Mouse (Mus musculus): ENCODE measurements at regions not wholly inside any gene's neighbourhood (a gene's known extent, or its start where the extent isn't known, plus 50 kb on each side); places are given as distances from the start of the nearest gene placed in this dataset.

DNA sequence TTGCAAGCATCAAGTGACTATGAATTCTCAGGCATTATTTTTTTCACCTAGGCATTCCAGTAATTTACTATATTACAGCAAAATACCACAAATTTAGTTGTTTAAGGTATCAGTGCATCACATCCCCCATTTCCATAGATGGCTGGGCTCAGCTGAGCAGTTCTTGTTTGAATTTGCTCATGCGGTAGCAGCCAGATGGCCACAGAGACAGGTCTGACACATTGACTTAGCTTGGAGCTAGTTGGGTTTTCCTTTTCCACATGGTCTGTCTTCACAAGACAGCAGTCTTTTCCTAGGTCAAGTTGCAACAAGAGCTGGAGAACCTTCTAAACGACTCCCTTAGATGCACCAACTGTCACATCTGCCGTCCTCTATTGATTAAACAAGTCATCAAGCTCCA lies 232.9 kb upstream of the Clnk start:
- Histone ChIP-seq H3K36me3 (ENCODE audit: control insufficient read depth, insufficient read depth, low read length, poor library complexity, severe bottlenecking) (no peaks in the 10 kb centered on the region), H3K27ac (ENCODE audit: insufficient read depth, low read length) (no peak overlapping the region), H3K4me3 (ENCODE audit: low read depth, low read length) (no peak overlapping the region), H3K27me3 (ENCODE audit: control insufficient read depth, insufficient read depth, low read length, poor library complexity, severe bottlenecking) (no peaks in the 10 kb centered on the region), H3K9ac (ENCODE audit: low read depth, poor library complexity, severe bottlenecking) (no peak overlapping the region), H3K4me1 (ENCODE audit: control insufficient read depth, insufficient read depth, low read length) (no peaks in the 10 kb centered on the region), H3K9me3 (replicated peaks; ENCODE audit: control insufficient read depth, insufficient read depth, low read length, poor library complexity, severe bottlenecking) (no peaks in the 10 kb centered on the region)
- no peak for TF ChIP-seq POLR2A (IDR thresholded peaks at IDR 0.05; ENCODE audit: insufficient read depth, low read length)
- no peak for TF ChIP-seq CTCF (IDR thresholded peaks at IDR 0.05; ENCODE audit: low read depth, low read length)
- TF ChIP-seq EP300 (IDR thresholded peaks at IDR 0.05; ENCODE audit: insufficient read depth, low read depth, low read length), result no peak

DNA sequence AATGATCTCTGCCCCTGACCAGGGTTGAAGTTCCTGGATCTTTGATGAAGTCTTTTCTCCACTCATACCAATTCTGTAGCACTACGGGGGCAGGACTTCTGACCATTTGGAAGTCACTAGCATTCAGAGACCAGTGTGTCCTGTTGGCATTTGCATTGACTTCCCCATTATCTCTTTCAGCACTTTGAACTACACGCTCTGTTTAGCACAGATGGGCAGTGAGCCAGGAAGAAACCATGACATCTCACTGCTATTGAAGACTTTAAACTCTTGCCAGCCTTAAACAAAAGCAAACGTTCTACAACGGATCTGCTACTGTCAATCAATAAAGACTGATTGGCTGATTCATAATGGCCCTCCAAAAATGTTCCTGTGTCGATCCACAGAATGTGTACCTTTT lies 222.5 kb upstream of the Clnk start:
- Histone ChIP-seq H3K36me3 (ENCODE audit: control insufficient read depth, insufficient read depth, low read length, poor library complexity, severe bottlenecking) (no peaks in the 10 kb centered on the region), H3K27ac (ENCODE audit: insufficient read depth, low read length) (no peak overlapping the region)

DNA sequence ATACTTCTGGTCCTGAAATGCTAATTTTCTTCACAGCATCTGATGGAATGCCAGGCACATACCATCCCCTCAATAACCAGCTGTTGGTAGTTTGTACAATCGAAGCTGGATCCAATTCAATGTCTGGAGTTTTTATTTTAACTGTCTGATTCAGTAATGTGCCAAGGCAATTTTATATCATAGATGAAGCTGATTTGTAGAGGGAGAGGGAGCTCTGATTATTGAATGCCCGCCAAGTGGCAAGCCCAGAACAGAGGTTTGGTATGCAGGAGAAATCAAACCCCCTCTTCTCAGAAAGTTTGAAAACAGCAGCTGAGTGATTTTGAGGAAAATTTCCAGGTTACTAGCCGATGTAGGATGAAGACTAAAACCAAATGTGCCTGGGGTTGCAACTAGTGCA lies 218.3 kb upstream of the Clnk start:
- no peaks in the 10 kb centered on the region for H3K4me1 ChIP-seq (ENCODE audit: control insufficient read depth, insufficient read depth, low read length)
- H3K9me3 ChIP-seq (replicated peaks; ENCODE audit: control insufficient read depth, insufficient read depth, low read length, poor library complexity, severe bottlenecking), result 0 out of 2 replicates have a peak, but pooled peaks cover 3% of the 10 kb centered on the region
- no peak overlapping the region for H3K9ac ChIP-seq (ENCODE audit: low read depth, poor library complexity, severe bottlenecking)

More for the DNA sequence above, 222.5 kb upstream of the Clnk start:
- no peaks in the 10 kb centered on the region for H3K9me3 ChIP-seq (replicated peaks; ENCODE audit: control insufficient read depth, insufficient read depth, low read length, poor library complexity, severe bottlenecking)
- H3K4me3 ChIP-seq (ENCODE audit: low read depth, low read length), result no peak overlapping the region
- H3K4me1 ChIP-seq (ENCODE audit: control insufficient read depth, insufficient read depth, low read length), result no peaks in the 10 kb centered on the region
- H3K9ac ChIP-seq (ENCODE audit: low read depth, poor library complexity, severe bottlenecking), result no peak overlapping the region
- no peaks in the 10 kb centered on the region for H3K27me3 ChIP-seq (ENCODE audit: control insufficient read depth, insufficient read depth, low read length, poor library complexity, severe bottlenecking)
- no peak for TF ChIP-seq POLR2A (IDR thresholded peaks at IDR 0.05; ENCODE audit: insufficient read depth, low read length)
- TF ChIP-seq CTCF (IDR thresholded peaks at IDR 0.05; ENCODE audit: low read depth, low read length), result no peak
- no peak for TF ChIP-seq EP300 (IDR thresholded peaks at IDR 0.05; ENCODE audit: insufficient read depth, low read depth, low read length)

GRCm38 (mm10) chr5:39076555-39077178 lies 200.1 kb upstream of the Clnk start:
- Histone ChIP-seq H3K27ac (ENCODE audit: insufficient read depth, low read length) (no peak overlapping the region), H3K9ac (ENCODE audit: low read depth, poor library complexity, severe bottlenecking) (no peak overlapping the region), H3K36me3 (ENCODE audit: control insufficient read depth, insufficient read depth, low read length, poor library complexity, severe bottlenecking) (no peaks in the 10 kb centered on the region), H3K4me3 (ENCODE audit: low read depth, low read length) (no peak overlapping the region), H3K27me3 (ENCODE audit: control insufficient read depth, insufficient read depth, low read length, poor library complexity, severe bottlenecking) (no peaks in the 10 kb centered on the region), H3K9me3 (replicated peaks; ENCODE audit: control insufficient read depth, insufficient read depth, low read length, poor library complexity, severe bottlenecking) (0 out of 2 replicates have a peak, but pooled peaks cover 3% of the 10 kb centered on the region), H3K4me1 (ENCODE audit: control insufficient read depth, insufficient read depth, low read length) (no peaks in the 10 kb centered on the region)
- TF ChIP-seq POLR2A (IDR thresholded peaks at IDR 0.05; ENCODE audit: insufficient read depth, low read length), result no peak
- 0 out of 2 replicates have a peak, but pooled peaks have one; percentile 25 for TF ChIP-seq EP300 (IDR thresholded peaks at IDR 0.05; ENCODE audit: insufficient read depth, low read depth, low read length)
- TF ChIP-seq CTCF (IDR thresholded peaks at IDR 0.05; ENCODE audit: low read depth, low read length), result no peak

More for the DNA sequence above, 218.3 kb upstream of the Clnk start:
- Histone ChIP-seq H3K27ac (ENCODE audit: insufficient read depth, low read length) (no peak overlapping the region), H3K4me3 (ENCODE audit: low read depth, low read length) (no peak overlapping the region), H3K27me3 (ENCODE audit: control insufficient read depth, insufficient read depth, low read length, poor library complexity, severe bottlenecking) (no peaks in the 10 kb centered on the region), H3K36me3 (ENCODE audit: control insufficient read depth, insufficient read depth, low read length, poor library complexity, severe bottlenecking) (no peaks in the 10 kb centered on the region)
- TF ChIP-seq EP300 (IDR thresholded peaks at IDR 0.05; ENCODE audit: insufficient read depth, low read depth, low read length) (no peak), CTCF (IDR thresholded peaks at IDR 0.05; ENCODE audit: low read depth, low read length) (no peak), POLR2A (IDR thresholded peaks at IDR 0.05; ENCODE audit: insufficient read depth, low read length) (no peak)

- no peaks in the 10 kb centered on the region for H3K36me3 ChIP-seq (ENCODE audit: control insufficient read depth, insufficient read depth, low read length, poor library complexity, severe bottlenecking)
- H3K27ac ChIP-seq (ENCODE audit: insufficient read depth, low read length), result no peak overlapping the region
- H3K9ac ChIP-seq (ENCODE audit: low read depth, poor library complexity, severe bottlenecking), result no peak overlapping the region
- H3K4me3 ChIP-seq (ENCODE audit: low read depth, low read length), result no peak overlapping the region
- no peaks in the 10 kb centered on the region for H3K4me1 ChIP-seq (ENCODE audit: control insufficient read depth, insufficient read depth, low read length)
- no peaks in the 10 kb centered on the region for H3K27me3 ChIP-seq (ENCODE audit: control insufficient read depth, insufficient read depth, low read length, poor library complexity, severe bottlenecking)
- H3K9me3 ChIP-seq (replicated peaks; ENCODE audit: control insufficient read depth, insufficient read depth, low read length, poor library complexity, severe bottlenecking), result 0 out of 2 replicates have a peak, but pooled peaks cover 3% of the 10 kb centered on the region
- TF ChIP-seq POLR2A (IDR thresholded peaks at IDR 0.05; ENCODE audit: insufficient read depth, low read length) (no peak), EP300 (IDR thresholded peaks at IDR 0.05; ENCODE audit: insufficient read depth, low read depth, low read length) (no peak), CTCF (IDR thresholded peaks at IDR 0.05; ENCODE audit: low read depth, low read length) (no peak)
Measured at GRCm38 (mm10) chr5:39069683-39070082, 193.1 kb upstream of the Clnk start.

DNA sequence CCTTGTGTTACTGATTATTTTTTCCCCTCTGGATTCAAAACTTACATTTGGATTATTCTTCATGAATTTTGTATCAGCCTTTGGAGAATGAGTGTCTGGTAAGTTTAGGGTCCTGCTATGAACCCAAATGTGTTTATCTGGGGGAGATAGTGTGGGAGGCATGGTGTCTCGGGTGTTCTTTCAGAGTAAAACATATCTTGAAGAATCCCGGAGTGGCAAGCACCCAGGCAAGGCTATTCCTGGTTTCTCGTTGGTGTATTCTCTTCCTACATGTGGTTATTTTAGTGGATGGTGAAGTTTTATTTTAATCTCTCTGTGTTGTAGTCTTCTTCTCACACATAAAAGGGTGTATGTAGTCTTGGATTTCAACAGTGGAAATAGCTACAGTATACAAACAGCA lies 186.4 kb upstream of the Clnk start:
- Histone ChIP-seq H3K4me3 (ENCODE audit: low read depth, low read length) (no peak overlapping the region), H3K27ac (ENCODE audit: insufficient read depth, low read length) (no peak overlapping the region), H3K9ac (ENCODE audit: low read depth, poor library complexity, severe bottlenecking) (no peak overlapping the region), H3K27me3 (ENCODE audit: control insufficient read depth, insufficient read depth, low read length, poor library complexity, severe bottlenecking) (no peaks in the 10 kb centered on the region), H3K9me3 (replicated peaks; ENCODE audit: control insufficient read depth, insufficient read depth, low read length, poor library complexity, severe bottlenecking) (no peaks in the 10 kb centered on the region), H3K36me3 (ENCODE audit: control insufficient read depth, insufficient read depth, low read length, poor library complexity, severe bottlenecking) (no peaks in the 10 kb centered on the region), H3K4me1 (ENCODE audit: control insufficient read depth, insufficient read depth, low read length) (no peaks in the 10 kb centered on the region)
- TF ChIP-seq CTCF (IDR thresholded peaks at IDR 0.05; ENCODE audit: low read depth, low read length) (no peak), EP300 (IDR thresholded peaks at IDR 0.05; ENCODE audit: insufficient read depth, low read depth, low read length) (no peak)

Measured in ES-Bruce4 (cell line).